Mouse (Mus musculus) cortical plate, adult 2 months (tissue): Measurements from ENCODE around the gene Fermt1.

Experiments
- CTCF ChIP-seq: fragments of 200-500 bp; IDR thresholded peaks from 2 replicates; pipeline ENCODE4 v1.5.1; 2011; ENCODE audit warnings: mild to moderate bottlenecking, control low read depth, low read length; ENCODE audit not compliant: insufficient read depth; ENCODE audit errors: extremely low read depth
- POLR2A ChIP-seq: fragments of 200-500 bp; IDR thresholded peaks from 2 replicates; pipeline ENCODE4 v1.6.1; 2011; ENCODE audit warnings: mild to moderate bottlenecking, low read length, control low read depth; ENCODE audit not compliant: insufficient read depth; ENCODE audit errors: extremely low read depth

GRCm38 (mm10) chr2:132898211-132898610 is 47.5 kb downstream of the Fermt1 start:
- TF ChIP-seq CTCF (no peak), POLR2A (no peak)
